Mouse (Mus musculus): ENCODE results near the gene Erap1.
A peak's percentile ranks its signal among the peaks of the same experiment; 100 is the strongest.
"Not testable (repeated sequence)": the region's sequence is repeated elsewhere in the genome, so short reads cannot be mapped to it uniquely, and the experiment has no call there.

The Erap1 gene

DNA sequence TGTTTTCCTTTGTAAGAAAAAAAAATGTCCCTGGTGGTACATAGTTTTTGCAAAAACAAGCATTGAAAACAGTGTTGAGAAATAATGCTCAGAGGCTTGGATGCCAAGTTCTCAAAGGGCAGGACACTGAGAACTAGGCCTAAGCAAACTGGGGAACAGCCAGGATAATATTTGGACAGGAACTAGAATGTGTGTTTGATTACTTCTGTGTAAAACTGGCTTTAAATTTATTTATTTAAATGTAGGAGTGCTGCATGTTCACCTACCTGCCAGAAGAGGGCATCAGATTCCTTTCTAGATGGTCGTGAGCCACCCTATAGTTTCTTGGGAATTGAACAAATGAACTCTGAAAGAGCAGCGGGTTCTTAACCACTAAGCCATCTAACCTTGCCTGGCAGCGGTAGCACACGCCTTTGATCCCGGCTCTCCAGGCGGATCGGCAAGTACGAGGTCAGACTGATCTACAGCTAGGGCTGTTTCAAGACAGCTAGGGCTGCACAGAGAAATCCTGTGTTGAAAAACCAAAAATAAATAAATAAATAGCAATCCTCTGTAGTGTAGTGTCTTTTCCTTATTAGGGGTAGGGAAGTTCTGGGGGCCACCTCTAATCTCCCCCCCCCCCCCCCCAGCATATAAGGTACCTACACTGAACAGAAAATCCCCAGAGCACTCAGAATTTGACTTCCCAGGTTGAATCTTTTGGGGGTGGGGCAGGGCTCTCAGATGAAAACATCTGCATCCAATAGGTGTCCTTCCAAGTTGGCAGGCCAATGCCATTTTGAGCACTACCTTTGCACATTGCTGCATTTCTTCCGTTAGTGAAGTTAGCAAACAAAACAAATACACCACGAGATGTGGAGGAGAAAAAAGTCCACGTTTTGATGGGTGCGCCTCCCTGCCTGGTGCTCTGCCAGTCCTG, at the start of gene Erap1:
Erap1 (plus strand) TSS at position 776 of the 919 bp plus-strand sequence.
- DNase-seq (ENCODE audit: low spot score in 2 of 2), result no peak

DNA sequence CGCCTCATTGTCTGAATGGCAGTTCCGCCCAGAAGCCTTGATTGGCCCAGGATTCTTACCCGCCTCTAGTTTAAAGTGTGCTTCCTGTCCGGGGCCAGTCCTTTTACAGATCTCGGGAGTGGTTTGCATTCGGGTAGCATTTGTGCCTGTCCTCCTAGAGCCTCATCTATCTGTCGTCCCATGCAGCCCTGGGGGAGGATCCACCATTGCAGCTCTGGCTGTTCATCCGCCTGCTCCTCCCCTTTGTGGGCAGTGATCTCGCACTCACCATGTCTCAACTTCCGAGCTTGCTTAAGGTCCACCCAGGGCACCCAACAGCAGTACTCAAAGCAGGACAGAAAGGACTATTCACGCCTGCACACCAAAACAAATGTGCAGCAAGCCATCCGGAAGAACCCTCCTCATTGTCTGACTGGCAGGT, 48.0 kb upstream of the Erap1 start:
- not testable (repeated sequence) for DNase-seq (ENCODE audit: low spot score in 2 of 2)

DNA sequence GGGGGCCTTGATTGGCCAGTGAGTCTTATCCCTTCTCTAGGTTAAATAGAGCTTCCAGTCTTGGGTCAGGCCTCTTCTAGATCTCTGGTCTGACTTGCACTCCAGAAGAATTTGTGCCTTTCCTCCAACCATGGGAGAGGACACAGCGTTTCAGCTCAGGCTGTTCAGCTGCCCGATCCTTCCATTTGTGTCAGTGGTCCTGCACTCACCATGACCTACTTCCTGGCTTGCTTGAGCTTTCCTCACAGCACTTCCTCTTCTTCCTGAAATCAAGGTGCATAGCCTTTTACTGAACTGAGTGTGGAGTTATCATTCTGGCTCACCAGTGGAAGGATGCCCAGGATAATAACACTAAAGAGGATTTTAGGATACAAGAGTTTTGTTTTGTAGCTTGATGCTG, 47.5 kb upstream of the Erap1 start:
- DNase-seq (ENCODE audit: low spot score in 2 of 2), result not testable (repeated sequence)

DNA sequence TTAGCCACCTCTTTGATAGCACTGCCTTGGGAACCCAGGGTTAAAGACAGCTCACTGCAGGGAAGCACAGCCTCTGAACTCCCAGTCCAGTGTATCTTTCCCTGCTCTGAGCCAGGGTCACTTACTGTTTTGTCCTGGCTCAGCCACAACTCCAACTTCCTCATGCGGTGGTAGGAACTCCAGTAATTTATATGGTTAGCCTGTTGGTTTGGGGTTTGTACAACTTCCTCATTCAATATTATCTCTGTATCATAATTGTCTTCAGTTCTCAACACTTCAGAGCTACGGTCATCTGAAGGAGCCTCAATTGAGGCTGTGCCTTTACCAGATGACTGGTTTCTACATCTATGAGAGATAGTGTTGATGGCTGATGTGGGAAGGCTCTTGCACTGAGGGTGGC, 42.3 kb upstream of the Erap1 start:
- DNase-seq (ENCODE audit: low spot score in 2 of 2), result not testable (repeated sequence)

DNA sequence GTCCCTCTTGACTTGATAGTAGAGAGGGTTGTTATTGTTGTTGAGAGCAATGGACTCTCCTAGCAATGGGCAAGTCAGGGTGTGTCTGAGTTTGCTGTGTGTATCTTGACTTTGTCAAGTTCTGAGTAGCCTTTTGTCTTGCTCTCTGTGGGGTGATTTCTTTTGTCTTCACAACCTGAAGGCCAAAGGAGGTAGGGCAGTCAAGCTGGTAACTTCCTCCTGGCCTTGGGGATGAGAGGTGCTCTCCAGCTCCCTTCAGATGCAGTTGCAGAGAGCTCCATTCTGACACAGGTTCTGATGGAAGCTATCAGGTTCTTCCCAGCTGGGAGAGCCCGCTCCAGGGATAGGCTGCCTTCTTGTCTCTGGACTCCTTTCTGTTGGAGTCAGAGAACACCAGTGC, 37.6 kb upstream of the Erap1 start:
- not testable (repeated sequence) for DNase-seq (ENCODE audit: low spot score in 2 of 2)

DNA sequence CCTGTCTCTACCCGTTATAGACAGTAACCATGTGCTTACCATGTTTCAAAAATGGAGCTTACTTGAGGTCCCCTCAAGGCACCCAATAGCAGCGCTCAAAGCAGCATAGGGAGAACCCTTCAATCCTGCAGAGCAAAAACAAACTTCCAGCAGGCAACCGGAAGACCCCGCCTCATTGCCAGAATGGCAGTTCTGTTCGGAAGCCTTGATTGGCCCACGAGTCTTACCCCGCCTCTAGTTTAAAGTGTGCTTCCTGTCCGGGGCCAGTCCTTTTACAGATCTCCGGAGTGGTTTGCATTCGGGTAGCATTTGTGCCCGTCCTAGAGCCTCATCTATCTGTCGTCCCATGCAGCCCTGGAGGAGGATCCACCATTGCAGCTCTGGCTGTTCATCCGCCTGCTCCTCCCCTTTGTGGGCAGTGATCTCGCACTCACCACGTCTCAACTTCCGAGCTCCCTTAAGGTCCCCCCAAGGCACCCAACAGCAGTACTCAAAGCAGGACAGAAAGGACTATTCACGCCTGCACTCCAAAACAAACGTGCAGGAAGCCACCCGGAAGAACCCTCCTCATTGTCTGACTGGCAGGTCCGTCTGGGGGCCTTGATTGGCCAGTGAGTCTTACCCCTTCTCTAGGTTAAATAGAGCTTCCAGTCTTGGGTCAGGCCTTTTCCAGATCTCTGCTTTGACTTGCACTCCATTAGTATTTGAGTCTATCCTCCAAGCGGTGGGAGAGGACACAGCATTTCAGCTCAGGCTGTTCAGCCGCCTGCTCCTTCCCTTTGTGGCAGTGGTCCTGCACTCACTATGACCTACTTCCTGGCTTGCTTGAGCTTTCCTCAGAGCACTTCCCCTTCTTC, 22.0 kb upstream of the Erap1 start:
- peak; percentile 34 to 55 for DNase-seq (ENCODE audit: low spot score in 2 of 2)

DNA sequence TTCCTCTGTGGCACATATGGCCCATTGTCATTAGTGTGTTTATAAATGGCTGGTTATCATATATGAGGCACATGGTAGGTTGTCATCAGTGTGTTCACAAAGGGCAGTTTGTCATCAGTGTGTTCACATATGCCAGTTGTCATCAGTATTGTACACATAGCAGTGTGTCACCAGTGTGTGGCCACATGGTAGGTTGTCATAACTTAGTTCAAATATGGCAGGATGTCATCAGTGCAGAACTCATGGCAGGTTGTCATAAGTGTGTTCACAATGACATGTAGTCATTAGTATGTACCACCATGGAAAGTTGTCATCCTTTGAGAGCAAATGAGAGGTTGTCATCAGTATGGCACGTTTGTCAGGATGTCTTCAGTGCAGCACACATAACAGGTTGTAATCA, 7.0 kb upstream of the Erap1 start:
- no peak for DNase-seq (ENCODE audit: low spot score in 2 of 2)

DNA sequence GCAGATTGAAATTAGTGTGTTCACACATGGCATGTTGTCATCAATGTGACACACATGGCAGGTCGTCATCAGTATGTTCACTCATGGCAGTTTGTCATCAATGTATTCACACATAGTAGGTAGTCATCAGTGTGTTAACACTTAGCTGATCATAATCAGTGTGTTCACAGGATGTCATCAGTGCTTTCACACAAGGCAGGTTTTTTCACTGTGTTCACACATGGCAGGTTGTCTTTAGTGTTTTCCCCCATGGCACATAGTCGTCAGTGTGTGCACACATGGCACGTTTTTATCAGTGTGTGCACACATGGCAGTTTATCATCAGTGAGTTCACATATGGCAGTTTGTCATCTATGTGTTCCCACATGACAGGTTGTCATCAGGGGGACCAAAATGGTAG, 6.5 kb upstream of the Erap1 start:
- no peak for DNase-seq (ENCODE audit: low spot score in 2 of 2)

DNA sequence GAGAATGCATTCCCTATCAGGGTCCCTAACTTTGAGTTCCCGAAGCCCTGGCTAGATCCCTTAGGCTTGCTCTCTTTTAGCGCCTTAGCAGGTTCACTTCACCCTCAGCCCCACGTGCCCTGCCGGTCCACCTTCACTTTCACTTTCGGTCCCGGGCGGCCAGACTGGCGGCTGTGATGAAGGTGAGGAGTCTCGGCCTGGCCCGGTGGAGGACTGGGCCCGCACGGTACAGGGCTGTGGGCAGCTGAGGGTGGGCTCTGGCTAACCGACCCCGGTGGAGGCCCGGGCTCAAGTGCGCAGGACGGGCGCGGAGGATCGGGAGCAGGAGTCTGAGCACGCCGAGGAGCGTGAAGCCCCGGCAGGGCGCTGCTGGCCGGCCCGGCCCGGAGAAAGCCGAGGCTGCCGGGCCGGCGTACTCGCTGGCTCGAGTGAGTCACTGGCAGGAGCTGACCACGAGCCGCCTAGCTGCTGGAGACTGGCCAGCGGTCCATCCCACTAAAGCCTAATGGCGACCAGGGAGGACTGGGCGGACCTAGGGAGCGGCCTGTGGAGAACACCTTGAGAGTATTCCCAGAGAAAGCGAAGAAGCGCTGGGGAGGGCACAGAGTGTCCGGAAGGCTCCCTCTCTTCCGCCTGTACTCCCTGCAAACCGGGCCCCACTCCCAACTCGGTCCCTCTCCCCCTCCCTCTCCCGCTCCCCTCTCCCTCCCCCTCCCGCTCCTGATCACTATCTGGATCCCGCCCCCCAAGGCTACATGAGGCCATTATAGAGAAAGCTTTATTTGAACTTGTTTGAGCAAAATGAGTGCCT, 549 bp downstream of the Erap1 start:
- peak; percentile 60 to 75 for DNase-seq (ENCODE audit: low spot score in 2 of 2)

DNA sequence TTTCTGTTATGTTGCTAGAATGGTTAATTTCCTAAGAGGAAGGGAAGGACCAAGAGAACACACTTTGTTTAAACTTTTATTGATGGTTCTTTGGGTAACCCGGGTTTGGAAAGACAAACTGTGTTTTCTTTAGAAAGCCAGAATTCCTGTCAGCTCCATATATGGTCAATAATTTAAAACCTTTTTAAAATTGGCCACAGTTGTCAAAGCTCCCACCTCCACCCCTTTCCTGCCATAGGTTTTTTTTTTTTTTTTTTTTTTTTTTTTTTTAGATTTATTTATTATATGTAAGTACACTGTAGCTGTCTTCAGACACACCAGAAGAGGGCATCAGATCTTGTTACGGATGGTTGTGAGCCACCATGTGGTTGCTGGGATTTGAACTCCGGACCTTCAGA, 1.2 kb downstream of the Erap1 start:
- DNase-seq (ENCODE audit: low spot score in 2 of 2), result not testable (repeated sequence)

DNA sequence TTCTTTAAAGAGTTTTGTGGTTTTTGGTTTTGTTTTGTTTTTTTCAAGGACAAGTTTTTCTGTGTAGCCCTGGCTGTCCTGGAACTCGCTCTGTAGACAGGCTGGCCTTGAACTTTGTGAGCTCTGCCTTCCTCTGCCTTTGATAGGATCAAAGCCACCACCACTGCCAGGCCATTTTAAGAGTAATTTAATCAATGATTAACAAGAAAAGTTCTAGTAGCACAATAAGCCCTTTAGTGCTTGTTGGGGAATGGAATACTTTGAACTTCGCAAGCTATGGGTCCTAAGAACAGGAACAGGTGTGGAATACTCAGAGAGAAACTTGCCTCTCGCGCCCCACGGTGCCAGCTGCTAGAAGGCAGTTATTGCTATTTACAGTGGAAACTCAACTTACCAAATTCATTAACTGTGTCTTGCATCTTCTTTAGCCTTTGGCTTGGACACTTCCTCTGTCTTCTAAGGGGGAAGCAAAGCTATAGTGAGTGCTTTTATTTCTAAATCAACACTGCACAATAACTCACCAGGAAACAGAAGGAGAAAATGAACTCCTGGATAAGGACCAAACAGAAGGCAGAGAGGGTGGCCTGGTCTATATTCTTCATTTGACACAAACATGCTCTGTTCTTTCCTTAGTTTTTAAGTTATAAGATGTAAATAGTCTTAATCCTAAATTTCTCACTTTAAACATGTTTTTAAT, 56.3 kb downstream of the Erap1 start:
- no peak for DNase-seq (ENCODE audit: low spot score in 2 of 2)

DNA sequence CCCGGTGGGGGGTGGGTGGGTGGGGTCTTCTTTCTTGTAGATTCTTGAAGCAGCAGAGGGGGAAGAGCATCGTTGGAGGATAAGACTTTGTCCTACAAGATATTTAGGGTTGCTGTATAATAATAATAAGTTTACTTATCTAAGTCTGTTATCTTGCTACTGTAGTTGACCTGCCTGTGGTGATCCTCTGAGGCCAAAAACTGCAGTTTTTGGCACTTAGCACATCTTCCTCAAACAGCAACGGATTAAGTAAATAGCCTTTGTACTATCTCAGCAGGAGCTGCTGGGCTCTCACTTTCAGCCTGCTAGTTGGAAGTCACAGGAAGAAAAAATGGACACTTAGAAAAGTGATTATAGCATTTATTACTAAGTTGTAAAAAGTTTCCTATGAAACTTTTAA, 56.9 kb downstream of the Erap1 start:
- DNase-seq (ENCODE audit: low spot score in 2 of 2), result no peak

DNA sequence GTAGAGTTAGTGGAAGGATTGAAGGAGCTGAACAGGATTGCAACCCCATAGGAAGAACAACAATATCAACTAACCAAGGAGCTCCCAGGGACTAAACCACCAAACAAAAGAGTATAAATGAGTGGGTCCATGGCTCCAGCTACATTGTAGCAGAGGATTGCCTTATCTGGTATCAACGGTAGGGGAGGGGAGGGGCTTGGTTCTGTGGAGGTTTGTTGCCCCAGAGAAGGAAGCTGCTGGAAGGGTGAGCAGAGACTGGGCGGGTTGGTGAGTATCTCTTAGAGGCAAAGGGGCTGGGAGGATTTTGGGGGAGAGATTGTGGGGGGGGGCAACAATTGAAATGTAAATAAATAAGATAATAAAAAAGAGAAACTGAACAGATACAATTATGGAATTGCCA, 79.6 kb downstream of the Erap1 start:
- no peak for DNase-seq (ENCODE audit: low spot score in 2 of 2)

DNA sequence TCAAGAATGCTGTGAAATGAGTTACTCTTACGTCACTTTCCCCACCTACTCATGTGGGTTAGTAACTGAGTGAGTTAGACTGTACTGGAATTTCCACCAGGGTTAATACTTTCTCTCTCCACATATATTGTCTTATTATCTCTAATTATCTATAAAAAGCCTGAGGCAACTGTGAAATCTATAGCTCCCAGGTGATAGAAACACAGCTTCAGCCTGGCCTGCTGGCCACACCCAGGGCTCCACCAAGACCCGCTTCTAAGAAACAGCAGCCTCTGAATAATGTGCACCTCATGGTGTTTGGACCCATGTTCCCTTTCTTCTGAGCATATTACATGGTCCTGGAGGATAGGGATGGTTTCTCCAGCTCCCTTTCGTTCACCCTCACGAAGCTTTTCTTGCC, 94.4 kb downstream of the Erap1 start:
- DNase-seq (ENCODE audit: low spot score in 2 of 2), result no peak

DNA sequence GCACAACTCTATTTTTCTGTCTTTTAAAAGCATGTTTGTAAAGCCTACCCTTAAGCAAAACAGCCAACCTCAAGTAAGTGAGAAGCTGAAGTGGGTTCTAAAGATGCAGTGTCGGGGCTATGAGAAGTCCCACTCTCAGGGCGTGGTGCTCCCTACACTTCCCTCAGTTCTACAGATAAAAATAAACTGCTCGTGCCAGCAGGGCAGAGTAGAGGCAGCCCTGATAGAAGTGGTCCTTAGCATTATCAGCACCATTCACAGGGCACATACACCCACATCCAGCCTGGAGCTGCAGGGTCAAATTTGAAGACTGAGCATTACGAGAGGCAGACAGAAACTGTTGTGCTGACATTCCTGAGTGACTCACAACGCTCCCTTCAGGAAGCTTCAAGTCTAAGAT, 96.5 kb downstream of the Erap1 start:
- DNase-seq (ENCODE audit: low spot score in 2 of 2), result peak in 1 of 2 experiments; percentile 3

DNA sequence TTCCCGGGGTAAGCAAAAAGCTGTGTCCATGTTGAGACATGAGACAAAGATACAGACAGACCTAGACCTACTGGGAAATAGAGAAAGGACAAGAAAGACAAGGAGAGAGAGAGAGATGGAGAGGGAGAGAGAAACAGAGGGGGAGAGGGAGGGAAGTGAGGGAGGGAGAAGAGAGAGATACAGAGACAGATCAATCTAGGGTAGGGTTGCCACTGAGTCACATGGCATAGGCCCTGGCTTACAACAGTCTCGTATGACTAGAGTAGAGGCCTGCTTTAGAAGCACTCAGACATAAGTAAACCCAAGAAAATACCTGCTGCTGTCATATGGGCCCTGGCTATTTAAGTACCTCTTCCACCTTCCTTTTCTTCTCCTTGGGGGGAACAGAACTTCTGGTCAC, 97.0 kb downstream of the Erap1 start:
- DNase-seq (ENCODE audit: low spot score in 2 of 2), result no peak

Data from spleen, postnatal 14 days (tissue).